Mouse (Mus musculus) pancreas, adult 10 weeks (tissue): ENCODE results near the gene Tead2. TPM values are rescaled to one million over a fixed set of nuclear protein-coding genes. Genes with fewer than 3 reads are reported as not detected.

Experiments
- polyA plus RNA-seq: library from polyadenylated mRNA; stranded (reverse); fragments of 350-450 nt; fragmentation: Illumina TruSeq; extraction: RNeasy Lipid Tissue Mini Kit (QIAGEN cat#74804); gene quantifications from one replicate; pipeline ENCODE4 v1.2.3, GENCODE M21; 2015; ENCODE audit warnings: low read depth, low replicate concordance; ENCODE audit not compliant: insufficient read depth

Gene Tead2
- polyA plus RNA-seq, result 98.6 TPM

GRCm38 (mm10) chr7:45215673-45216441 lies at the start of gene Tead2:
Gene Tead2 (plus strand): TSS chr7:45215753.

GRCm38 (mm10) chr7:45179469-45179868 lies 36.1 kb upstream of the Tead2 start, which contains the start of gene Gfy:
Gene Gfy (minus strand): TSS chr7:45179569.

GRCm38 (mm10) chr7:45180896-45181477 lies 34.6 kb upstream of the Tead2 start, which contains the start of gene Pth2:
Gene Pth2 (plus strand): TSS chr7:45180995.

DNA sequence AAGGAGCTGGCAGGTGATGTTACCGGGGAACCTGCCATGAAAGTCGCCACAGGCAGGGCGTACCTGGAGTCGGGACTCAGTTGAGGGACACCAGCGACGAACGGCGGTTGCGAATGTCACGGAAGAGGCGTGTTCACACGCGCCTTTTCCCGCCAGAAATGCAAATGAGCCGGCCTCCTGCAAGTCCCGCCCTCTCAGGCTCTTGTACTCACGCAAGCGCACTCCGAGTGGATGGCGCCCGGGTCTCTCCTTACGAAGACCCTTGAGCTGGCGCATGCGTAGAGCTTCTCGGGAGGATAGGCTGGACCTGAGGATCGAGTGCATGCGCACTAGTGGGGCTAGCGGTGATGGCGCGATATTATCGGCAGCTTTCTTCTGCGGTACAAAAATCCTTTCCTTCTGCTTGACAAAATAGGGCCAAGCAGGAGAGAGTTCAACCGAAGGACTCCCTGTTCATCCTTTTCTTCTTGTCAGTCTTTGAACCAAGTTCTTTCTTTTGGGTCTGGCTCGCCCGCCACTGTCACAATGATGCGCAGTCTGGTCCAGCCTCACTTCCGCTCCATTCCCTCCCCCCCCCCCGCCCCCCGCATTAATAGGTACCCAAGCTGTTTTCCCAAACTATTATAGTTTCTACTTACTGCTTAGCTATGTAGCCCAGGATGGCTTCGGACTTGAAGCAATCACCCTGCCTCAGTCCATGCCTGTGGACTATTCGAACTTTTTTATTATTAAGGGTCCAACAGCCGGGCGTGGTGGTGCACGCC lies 11.0 kb upstream of the Tead2 start, which contains the start of gene Ccdc155:
Ccdc155 (minus strand) TSS at position 513 of the 764 bp plus-strand sequence.

DNA sequence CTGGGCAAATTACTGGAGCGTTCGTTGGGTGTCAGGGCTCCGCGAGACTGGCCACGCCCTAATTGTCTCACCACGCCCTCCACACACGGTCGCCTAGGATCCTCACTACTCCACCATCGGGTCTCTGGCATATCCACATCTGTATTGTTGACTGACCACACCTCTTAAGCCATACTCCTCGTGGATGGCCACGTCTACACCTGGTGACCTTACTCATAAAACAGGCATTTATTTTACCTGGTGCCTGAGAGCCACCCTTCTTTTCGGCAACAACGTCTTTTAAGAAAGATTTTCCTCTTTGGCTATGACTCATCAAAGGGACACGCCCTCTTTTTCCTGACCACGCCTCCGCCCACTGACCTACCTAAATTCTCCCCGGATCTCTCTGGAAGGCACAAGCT lies 3.7 kb upstream of the Tead2 start, which contains the start of gene Dkkl1:
Dkkl1 (minus strand) TSS at position 297 of the 401 bp plus-strand sequence.

GRCm38 (mm10) chr7:45238723-45239496 lies 23.4 kb downstream of the Tead2 start, which contains the start of gene Cd37:
Gene Cd37 (minus strand): TSS chr7:45239115.

DNA sequence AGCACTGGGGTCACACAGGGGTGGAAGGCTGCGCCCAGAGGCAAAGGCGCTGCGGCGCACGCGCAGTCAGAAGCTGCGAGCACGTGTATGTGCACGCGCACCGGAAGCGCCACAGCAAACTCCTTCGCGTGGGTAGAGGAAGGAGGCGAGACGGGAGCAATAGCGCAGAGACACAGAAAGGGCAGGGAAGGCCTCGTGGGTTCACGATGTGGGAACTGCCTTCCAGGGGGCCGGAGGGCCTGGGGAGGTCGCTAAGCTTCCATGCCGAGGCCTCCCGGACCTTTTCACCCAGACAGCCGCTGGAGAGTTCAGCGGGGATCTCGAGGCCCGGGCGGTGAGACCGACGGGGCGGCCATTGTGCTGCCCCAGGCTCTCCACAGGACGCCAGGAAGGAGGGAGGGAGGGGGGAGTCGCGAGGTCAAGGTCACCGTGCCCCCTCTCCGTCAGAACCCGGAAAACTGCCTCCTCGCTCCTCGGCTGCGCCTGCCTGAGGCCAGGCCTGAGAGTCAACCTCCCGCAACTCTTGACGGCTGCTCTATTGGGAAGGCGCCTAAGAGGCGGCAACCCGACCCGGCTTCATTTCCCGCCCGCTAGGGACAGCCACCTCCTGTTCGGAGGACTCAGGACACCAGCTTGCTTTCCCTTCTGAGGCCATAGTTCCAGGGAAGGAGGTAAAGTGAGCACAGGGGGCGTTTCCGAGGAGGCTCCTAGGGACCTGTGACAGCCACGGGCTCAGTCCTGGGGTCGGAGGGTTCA lies 25.3 kb downstream of the Tead2 start, which contains the start of gene Slc6a16:
Slc6a16 (plus strand) TSS at position 453 of the 756 bp plus-strand sequence.

GRCm38 (mm10) chr7:45277136-45277760 lies 61.7 kb downstream of the Tead2 start, which contains the start of gene Slc6a21:
Gene Slc6a21 (plus strand): TSS chr7:45277513.

Other genes with a start within 250 kb of the Tead2 start
- 3.9 TPM for gene Cpt1c, start 240.9 kb upstream of the Tead2 start, polyA plus RNA-seq
- gene Prmt1, start 229.2 kb upstream of the Tead2 start, polyA plus RNA-seq, result 31.9 TPM
- 70.4 TPM for gene Irf3, start 218.1 kb upstream of the Tead2 start, polyA plus RNA-seq
- 2.8 TPM for gene Bcl2l12, start 217.0 kb upstream of the Tead2 start, polyA plus RNA-seq
- gene Scaf1, start 199.4 kb upstream of the Tead2 start, polyA plus RNA-seq, result 17.4 TPM
- gene Rras, start 197.8 kb upstream of the Tead2 start, polyA plus RNA-seq, result 29.2 TPM
- gene Prr12, start 162.9 kb upstream of the Tead2 start, polyA plus RNA-seq, result 5.3 TPM
- 12.8 TPM for gene Nosip, start 153.3 kb upstream of the Tead2 start, polyA plus RNA-seq
- gene Prrg2, start 153.1 kb upstream of the Tead2 start, polyA plus RNA-seq, result 13.8 TPM
- 25.7 TPM for gene Rcn3, start 123.5 kb upstream of the Tead2 start, polyA plus RNA-seq
- gene Fcgrt, start 111.9 kb upstream of the Tead2 start, polyA plus RNA-seq, result 25.4 TPM
- gene Rps11, start 91.3 kb upstream of the Tead2 start, polyA plus RNA-seq, result 500 TPM
- 1,110 TPM for gene Rpl13a, start 87.0 kb upstream of the Tead2 start, polyA plus RNA-seq
- gene Gm45713, start 79.5 kb upstream of the Tead2 start, polyA plus RNA-seq, result 0.61 TPM
- gene Flt3l, start 79.3 kb upstream of the Tead2 start, polyA plus RNA-seq, result 14.1 TPM
- gene Pih1d1, start 61.5 kb upstream of the Tead2 start, polyA plus RNA-seq, result 8.8 TPM
- gene Aldh16a1, start 61.2 kb upstream of the Tead2 start, polyA plus RNA-seq, result 9.4 TPM
- gene Slc17a7, start 51.8 kb upstream of the Tead2 start, polyA plus RNA-seq, result not detected
- gene Gfy, start 36.2 kb upstream of the Tead2 start, polyA plus RNA-seq, result not detected
- gene Pth2, start 34.8 kb upstream of the Tead2 start, polyA plus RNA-seq, result not detected
- gene Ccdc155, start 10.9 kb upstream of the Tead2 start, polyA plus RNA-seq, result not detected
- 7.0 TPM for gene Dkkl1, start 3.6 kb upstream of the Tead2 start, polyA plus RNA-seq
- 2.7 TPM for gene Cd37, start 23.4 kb downstream of the Tead2 start, polyA plus RNA-seq
- gene Slc6a16, start 25.3 kb downstream of the Tead2 start, polyA plus RNA-seq, result not detected
- gene Slc6a21, start 61.8 kb downstream of the Tead2 start, polyA plus RNA-seq, result not detected
- gene Trpm4, start 118.0 kb downstream of the Tead2 start, polyA plus RNA-seq, result 15.2 TPM
- gene Hrc, start 119.5 kb downstream of the Tead2 start, polyA plus RNA-seq, result 0.89 TPM
- gene Ppfia3, start 151.3 kb downstream of the Tead2 start, polyA plus RNA-seq, result 0.92 TPM
- gene Lin7b, start 154.8 kb downstream of the Tead2 start, polyA plus RNA-seq, result 4.4 TPM
- gene Snrnp70, start 180.0 kb downstream of the Tead2 start, polyA plus RNA-seq, result 230 TPM
- gene Kcna7, start 189.9 kb downstream of the Tead2 start, polyA plus RNA-seq, result not detected
- not detected for gene Ntf5, start 197.9 kb downstream of the Tead2 start, polyA plus RNA-seq
- not detected for gene Lhb, start 205.1 kb downstream of the Tead2 start, polyA plus RNA-seq
- 3.9 TPM for gene Gys1, start 219.1 kb downstream of the Tead2 start, polyA plus RNA-seq
- gene Ruvbl2, start 222.3 kb downstream of the Tead2 start, polyA plus RNA-seq, result 11.0 TPM
- 893 TPM for gene Ftl1, start 244.1 kb downstream of the Tead2 start, polyA plus RNA-seq